Mouse (Mus musculus) small intestine, adult 2 months (tissue): ENCODE results near the gene Nek10. TPM values are rescaled to one million over a fixed set of nuclear protein-coding genes. Genes with fewer than 3 reads are reported as not detected.

Source experiments
- H3K27ac ChIP-seq: fragments of 200-500 bp; 2 replicates; pipeline ENCODE4 v1.5.1; 2012; ENCODE audit warnings: low read depth, low read length, control low read depth, inconsistent platforms; ENCODE audit not compliant: insufficient read depth
- H3K27me3 ChIP-seq: fragments of 200-500 bp; 2 replicates; pipeline ENCODE4 v1.6.1; 2012; ENCODE audit warnings: mild to moderate bottlenecking, moderate library complexity, low read length, inconsistent platforms; ENCODE audit not compliant: control insufficient read depth, insufficient read depth
- H3K36me3 ChIP-seq: fragments of 200-500 bp; 2 replicates; pipeline ENCODE4 v1.6.1; 2012; ENCODE audit warnings: mild to moderate bottlenecking, low read length, control low read depth, inconsistent platforms; ENCODE audit not compliant: control insufficient read depth, insufficient read depth
- H3K4me1 ChIP-seq: fragments of 200-500 bp; 2 replicates; pipeline ENCODE4 v1.6.1; 2012; ENCODE audit warnings: low read length, inconsistent platforms, mixed read lengths; ENCODE audit not compliant: control insufficient read depth, insufficient read depth, insufficient read length
- H3K4me3 ChIP-seq: fragments of 200-500 bp; 2 replicates; pipeline ENCODE4 v1.5.1; 2012; ENCODE audit warnings: low read depth, mild to moderate bottlenecking, control low read depth, inconsistent platforms, low read length, moderate library complexity
- CTCF ChIP-seq: fragments of 200-500 bp; IDR thresholded peaks from 2 replicates; pipeline ENCODE4 v1.5.1; 2012; ENCODE audit warnings: low read depth, mild to moderate bottlenecking, control low read depth, inconsistent platforms, low read length, moderate library complexity, mixed read lengths; ENCODE audit not compliant: insufficient replicate concordance, insufficient read length; ENCODE audit errors: extremely low read depth
- POLR2A ChIP-seq: fragments of 200-500 bp; IDR thresholded peaks from 2 replicates; pipeline ENCODE4 v1.6.1; 2012; ENCODE audit warnings: low read depth, mild to moderate bottlenecking, control low read depth, inconsistent platforms, low read length, moderate library complexity
- WGBS: fragments of 180-500 bp; shearing (Covaris S2); methylation state at CpG from one replicate; pipeline ENCODE4 v1.1.7; 2018; 5-methylcytosine and 5-hydroxymethylcytosine counted together
- polyA plus RNA-seq: library from polyadenylated mRNA; depleted of rRNA; stranded (reverse); fragments of >200 nt; gene quantifications from 2 replicates; pipeline ENCODE4 v1.2.3, GENCODE M21; 2012

Gene Nek10
- polyA plus RNA-seq, 1 experiment: not detected

DNA sequence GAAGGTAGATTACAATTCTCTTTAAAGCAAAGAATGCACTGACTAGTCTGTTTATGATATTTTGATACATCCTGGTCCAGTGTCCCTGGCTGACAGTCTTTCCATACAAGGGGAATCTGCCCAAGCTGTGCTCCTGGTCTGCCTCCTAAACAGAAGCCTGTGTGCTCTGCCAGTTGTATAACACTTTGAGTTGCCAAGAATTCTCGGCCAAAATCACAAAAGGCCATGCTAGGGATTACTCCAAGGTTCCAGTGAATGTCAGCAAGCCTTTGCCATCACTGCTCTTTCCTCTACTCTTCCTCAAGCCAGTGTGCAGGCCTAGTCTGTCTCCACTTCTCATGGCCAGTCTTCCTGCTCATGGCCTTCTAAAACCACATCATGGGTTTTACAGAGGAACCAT is 34.9 kb downstream of the Nek10 start:
- TF ChIP-seq CTCF (no peak), POLR2A (no peak)
- no peak overlapping the region for H3K4me3 ChIP-seq
- H3K27me3 ChIP-seq: no peaks in the 10 kb centered on the region

DNA sequence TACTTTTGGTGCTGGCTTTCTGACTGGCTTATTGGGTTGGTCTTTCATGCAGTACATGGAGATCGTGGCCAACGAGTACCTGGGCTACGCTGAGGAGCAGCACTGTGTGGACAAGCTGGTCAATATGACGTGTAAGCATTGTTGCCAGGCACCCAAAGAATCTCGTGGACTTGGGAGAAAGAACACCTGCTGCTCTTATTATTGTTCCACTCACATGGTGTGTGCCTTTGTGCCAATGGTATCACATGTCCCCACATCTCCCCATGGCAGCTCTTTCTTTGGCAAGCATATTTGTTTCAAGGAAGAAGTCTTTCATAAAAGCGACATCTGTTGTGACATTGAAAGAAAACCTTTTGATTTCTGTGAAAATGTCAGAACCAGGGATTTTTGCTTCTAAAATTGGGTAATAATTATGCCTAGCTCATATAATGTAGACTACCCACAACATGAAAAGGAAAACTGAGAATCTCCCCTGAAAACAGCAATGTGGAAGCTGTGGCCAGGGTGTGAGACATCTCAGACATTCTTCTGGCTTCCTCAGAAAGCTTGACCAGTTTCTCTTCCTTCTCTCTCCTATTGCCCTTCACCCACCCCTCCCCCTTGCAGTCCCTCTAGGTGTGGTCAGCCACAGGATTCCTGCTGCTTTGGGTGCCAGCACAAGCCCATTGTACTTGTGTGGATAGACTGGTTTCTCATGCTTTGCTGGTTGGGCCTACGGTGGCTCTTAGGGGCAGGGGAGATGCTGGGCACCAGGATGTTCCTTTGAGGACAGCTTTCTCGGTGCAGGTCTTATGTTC is 39.7 kb downstream of the Nek10 start:
- Histone ChIP-seq H3K4me3 (no peak overlapping the region), H3K27me3 (no peaks in the 10 kb centered on the region; the same call in 1 of the 2 replicates), H3K4me1 (no peaks in the 10 kb centered on the region), H3K36me3 (no peaks in the 10 kb centered on the region), H3K27ac (no peak overlapping the region)
- WGBS: 55% methylated on average over 8 of the region's 8 CpGs
- TF ChIP-seq POLR2A (no peak), CTCF (no peak)

More for the DNA sequence above, 34.9 kb downstream of the Nek10 start:
- H3K4me1 ChIP-seq: no peaks in the 10 kb centered on the region
- H3K36me3 ChIP-seq: no peaks in the 10 kb centered on the region
- 50% methylated on average over 1 of the region's 1 CpGs for WGBS
- H3K27ac ChIP-seq: no peak overlapping the region

DNA sequence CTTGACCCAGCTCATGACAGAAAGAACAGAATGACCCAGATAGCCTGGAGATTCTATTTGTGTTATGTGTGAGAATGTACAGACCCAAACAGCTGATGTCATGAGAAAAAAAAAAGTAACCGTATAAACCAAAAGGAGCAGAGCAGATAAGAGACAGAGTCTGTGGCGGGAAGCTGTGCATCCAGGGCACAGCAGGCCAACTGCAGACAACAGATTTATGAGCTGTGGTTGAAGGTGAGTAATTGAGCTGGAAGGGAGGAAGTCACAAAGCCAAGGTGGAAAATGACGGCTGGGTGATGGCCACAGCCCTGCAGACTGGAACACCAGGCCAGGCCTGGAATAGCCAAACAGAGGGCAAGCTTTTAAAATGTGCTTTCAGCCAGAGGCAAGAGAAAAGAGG is 49.6 kb downstream of the Nek10 start:
- Histone ChIP-seq H3K27ac (no peak overlapping the region), H3K4me3 (no peak overlapping the region), H3K27me3 (no peaks in the 10 kb centered on the region), H3K4me1 (no peaks in the 10 kb centered on the region), H3K36me3 (no peaks in the 10 kb centered on the region)
- WGBS: 15% methylated on average over 3 of the region's 3 CpGs
- TF ChIP-seq POLR2A (no peak), CTCF (no peak)

DNA sequence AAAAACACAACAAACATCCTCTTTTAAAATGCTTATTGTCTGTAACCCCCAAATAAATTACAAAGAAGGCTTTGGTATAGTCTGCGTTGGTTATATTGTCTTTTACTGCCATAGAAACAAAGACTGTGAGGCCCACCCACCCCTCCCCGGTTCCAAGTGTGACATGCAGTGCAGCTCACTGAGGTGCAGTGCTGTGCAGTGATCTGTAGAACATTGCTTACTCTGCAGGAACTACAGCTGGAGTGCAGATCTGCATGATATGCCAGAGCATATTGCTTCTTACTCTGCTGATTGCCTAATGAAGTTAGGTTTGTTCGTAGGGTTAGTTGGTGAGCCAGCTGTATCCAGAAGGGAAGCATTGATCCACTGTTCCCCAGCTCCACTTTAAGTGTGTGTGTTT is 57.1 kb downstream of the Nek10 start:
- 58% methylated on average over 3 of the region's 3 CpGs for WGBS
- H3K4me1 ChIP-seq: no peaks in the 10 kb centered on the region
- no peaks in the 10 kb centered on the region for H3K36me3 ChIP-seq
- no peak overlapping the region for H3K27ac ChIP-seq
- H3K27me3 ChIP-seq: no peaks in the 10 kb centered on the region
- no peak for TF ChIP-seq POLR2A
- no peak for TF ChIP-seq CTCF
- no peak overlapping the region for H3K4me3 ChIP-seq

DNA sequence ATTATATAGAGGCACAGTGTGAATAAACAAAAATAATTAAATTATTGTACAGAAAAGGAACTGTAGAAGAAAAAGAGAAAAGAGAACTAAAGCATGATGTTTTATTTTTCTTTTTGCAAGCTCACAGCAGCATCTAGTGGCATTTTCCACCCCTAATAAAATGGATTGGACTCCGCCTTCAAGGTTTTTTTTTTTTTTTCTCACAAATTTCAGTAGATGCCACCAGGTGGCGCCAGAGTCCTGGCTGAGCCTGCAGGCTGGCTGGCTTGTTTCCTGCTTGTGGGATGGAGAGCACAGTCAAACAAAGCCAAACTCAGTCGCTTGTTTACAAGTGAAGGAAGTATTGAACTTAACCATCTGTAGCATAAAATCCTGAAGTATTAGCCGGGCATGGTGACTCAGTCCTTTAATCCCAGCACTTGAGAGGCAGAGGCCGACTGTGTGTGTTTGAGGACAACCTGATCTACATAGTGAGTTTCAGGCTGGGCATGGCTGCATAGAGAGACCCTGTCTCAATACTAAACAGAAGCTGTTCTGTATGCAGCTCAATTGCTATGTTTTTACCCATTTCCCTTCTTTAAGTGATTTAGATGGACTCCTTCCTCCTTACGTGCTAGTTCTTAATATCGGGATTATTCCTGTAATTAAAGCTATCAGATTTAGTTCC is 60.6 kb downstream of the Nek10 start:
- Histone ChIP-seq H3K27ac (no peak overlapping the region), H3K4me1 (no peaks in the 10 kb centered on the region), H3K27me3 (no peaks in the 10 kb centered on the region), H3K4me3 (no peak overlapping the region), H3K36me3 (no peaks in the 10 kb centered on the region)
- 24% methylated on average over 7 of the region's 7 CpGs for WGBS
- peak; percentile 97 for TF ChIP-seq CTCF
- no peak for TF ChIP-seq POLR2A

DNA sequence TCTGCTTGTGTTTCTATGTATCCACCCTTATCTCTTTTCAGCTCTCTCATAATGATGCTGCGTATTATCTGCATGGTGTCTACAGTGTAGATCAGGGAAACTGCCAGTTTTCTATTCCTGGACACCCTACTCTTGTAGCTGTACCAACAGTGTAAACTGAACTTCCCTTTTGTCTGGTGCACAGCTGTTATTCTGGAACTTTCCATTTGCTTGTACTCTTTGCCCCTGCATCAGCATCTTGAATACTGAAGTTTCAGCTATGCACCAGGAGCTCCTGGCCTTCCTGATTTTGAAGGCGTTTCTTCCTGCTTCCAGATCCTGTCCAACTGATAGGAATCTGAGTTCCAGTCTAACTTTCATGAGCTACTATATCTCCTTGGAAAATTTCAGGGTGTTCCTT is 66.0 kb downstream of the Nek10 start:
- no peak overlapping the region for H3K27ac ChIP-seq
- no peaks in the 10 kb centered on the region for H3K4me1 ChIP-seq
- H3K36me3 ChIP-seq: no peaks in the 10 kb centered on the region
- 50% methylated on average over 2 of the region's 2 CpGs for WGBS
- H3K4me3 ChIP-seq: no peak overlapping the region
- H3K27me3 ChIP-seq: no peaks in the 10 kb centered on the region
- no peak for TF ChIP-seq CTCF
- TF ChIP-seq POLR2A: no peak

DNA sequence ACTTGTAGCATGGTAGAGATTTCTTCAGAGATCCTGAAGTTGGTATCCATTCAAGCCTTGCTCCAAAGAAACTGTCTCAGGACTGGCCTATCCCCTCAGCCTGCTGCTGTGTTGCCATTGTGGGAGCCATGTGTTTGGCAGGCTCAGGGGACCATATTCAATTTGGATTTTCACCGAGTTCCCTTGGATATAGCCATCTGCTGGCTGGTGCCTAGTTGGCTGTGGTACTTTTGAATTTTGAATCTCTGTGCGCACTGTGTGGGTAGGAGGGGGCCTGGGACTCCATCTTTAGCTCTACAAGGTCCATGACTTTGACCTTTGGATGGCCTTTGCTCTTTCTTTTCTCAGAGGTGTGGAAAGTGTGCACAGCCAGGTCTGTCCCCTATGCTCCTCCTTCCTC is 66.8 kb downstream of the Nek10 start:
- WGBS: 87% methylated on average over 2 of the region's 2 CpGs
- Histone ChIP-seq H3K27me3 (no peaks in the 10 kb centered on the region), H3K36me3 (no peaks in the 10 kb centered on the region), H3K4me1 (no peaks in the 10 kb centered on the region), H3K27ac (no peak overlapping the region), H3K4me3 (no peak overlapping the region)
- TF ChIP-seq CTCF: no peak
- TF ChIP-seq POLR2A: no peak

DNA sequence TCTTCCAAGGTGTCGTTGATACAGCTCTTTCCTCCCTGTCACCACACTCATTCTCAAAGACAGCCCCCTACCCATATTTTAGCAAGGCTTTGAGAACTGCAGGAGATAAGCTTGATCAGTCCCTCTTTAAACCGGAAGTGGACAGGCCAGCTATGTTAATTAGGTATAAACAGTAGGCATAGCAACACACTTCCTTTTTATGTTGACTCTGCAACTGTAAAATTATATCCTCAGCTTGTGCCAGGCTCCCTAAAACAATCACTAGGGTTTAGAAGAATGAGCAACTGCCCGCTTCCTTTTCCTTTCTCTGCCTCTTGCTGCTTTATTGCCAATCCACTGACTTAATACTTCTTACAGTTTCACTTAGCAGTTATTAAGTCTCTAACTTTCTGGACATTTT is 67.2 kb downstream of the Nek10 start:
- WGBS: 47% methylated on average over 3 of the region's 3 CpGs
- no peak overlapping the region for H3K27ac ChIP-seq
- no peaks in the 10 kb centered on the region for H3K27me3 ChIP-seq
- H3K4me3 ChIP-seq: no peak overlapping the region
- no peak for TF ChIP-seq CTCF
- TF ChIP-seq POLR2A: no peak
- no peaks in the 10 kb centered on the region for H3K36me3 ChIP-seq
- no peaks in the 10 kb centered on the region for H3K4me1 ChIP-seq
